Mouse (Mus musculus) intestine, postnatal 0 days (tissue): Measurements from ENCODE around the gene Olfr157. TPM values are rescaled to one million over a fixed set of nuclear protein-coding genes. Genes with fewer than 3 reads are reported as not detected.

Experiments used
- ATAC-seq: fragments of 200-750 bp; cut with Nextera tagmentation; 2 replicates; pipeline ENCODE4 v1.8.0; 2017; ENCODE audit warnings: mild to moderate bottlenecking, moderate TSS enrichment, moderate library complexity
- H3K27ac ChIP-seq: fragments of 300-500 bp; sonication (generic); 2 replicates; pipeline ENCODE4 v1.5.1; 2014; ENCODE audit warnings: mild to moderate bottlenecking, low read depth, low read length, moderate library complexity
- H3K27me3 ChIP-seq: fragments of 300-500 bp; sonication (generic); replicated peaks from 2 replicates; pipeline ENCODE4 v1.6.1; 2014; ENCODE audit warnings: low read length, mixed read lengths; ENCODE audit not compliant: control insufficient read depth, insufficient read depth
- H3K36me3 ChIP-seq: fragments of 300-500 bp; sonication (generic); 2 replicates; pipeline ENCODE4 v1.6.1; 2014; ENCODE audit warnings: mild to moderate bottlenecking, moderate library complexity; ENCODE audit not compliant: control insufficient read depth, insufficient read depth
- H3K4me1 ChIP-seq: fragments of 300-500 bp; sonication (generic); replicated peaks from 2 replicates; pipeline ENCODE4 v1.6.1; 2014; ENCODE audit warnings: antibody characterized with exemption, low read length, mixed read lengths; ENCODE audit not compliant: control insufficient read depth, insufficient read depth
- H3K4me2 ChIP-seq: fragments of 300-500 bp; sonication (generic); replicated peaks from 2 replicates; pipeline ENCODE4 v1.6.1; 2014; ENCODE audit warnings: low read depth, mild to moderate bottlenecking, moderate library complexity
- H3K4me3 ChIP-seq: fragments of 300-500 bp; sonication (generic); 2 replicates; pipeline ENCODE4 v1.5.1; 2014; ENCODE audit warnings: low read depth, low read length
- H3K9ac ChIP-seq: fragments of 300-500 bp; sonication (generic); 2 replicates; pipeline ENCODE4 v1.6.1; 2014; ENCODE audit warnings: mild to moderate bottlenecking, low read depth, low read length
- H3K9me3 ChIP-seq: fragments of 300-500 bp; sonication (generic); 2 replicates; pipeline ENCODE4 v1.6.1; 2016; ENCODE audit warnings: mixed run types; ENCODE audit not compliant: control insufficient read depth
- CTCF ChIP-seq: sonication (generic); IDR thresholded peaks from 2 replicates; pipeline ENCODE4 v1.5.1; 2016; ENCODE audit warnings: low read depth, mild to moderate bottlenecking, control low read depth, antibody characterized with exemption, moderate library complexity
- WGBS: fragments of 180-500 bp; shearing (Covaris S2); extraction: QIAGEN DNeasy Blood & Tissue Kit; methylation state at CpG from one replicate; pipeline ENCODE4 v1.1.7; 2014; 5-methylcytosine and 5-hydroxymethylcytosine counted together
- polyA plus RNA-seq: library from polyadenylated mRNA; unstranded; fragments of >200 nt; fragmentation: Nextera tagmentation; extraction: Ambion mirVana; gene quantifications from 2 replicates; pipeline ENCODE4 v1.2.1, GENCODE M21; 2015

Olfr157 gene
- polyA plus RNA-seq, 1 experiment from 2014 or later = not detected

DNA sequence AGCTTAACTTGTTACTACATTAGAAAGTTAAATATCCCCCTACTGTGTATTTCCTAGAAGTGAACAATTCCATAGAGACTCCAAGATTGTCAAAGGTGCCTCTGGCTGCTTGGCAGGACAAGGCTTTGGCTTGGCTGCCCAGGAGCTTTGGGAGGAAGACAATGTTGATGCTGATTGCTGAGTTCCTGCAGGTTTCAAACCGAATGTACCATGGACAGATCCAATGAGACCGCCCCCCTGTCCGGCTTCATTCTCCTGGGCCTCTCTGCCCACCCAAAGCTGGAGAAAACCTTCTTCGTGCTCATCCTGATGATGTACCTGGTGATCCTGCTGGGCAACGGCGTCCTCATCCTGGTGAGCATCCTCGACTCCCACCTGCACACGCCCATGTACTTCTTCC, 14.1 kb upstream of the Olfr157 start:
- no peaks in the 10 kb centered on the region for H3K27me3 ChIP-seq
- TF ChIP-seq CTCF = no peak
- no peak overlapping the region for H3K4me2 ChIP-seq
- 74% methylated on average over 8 of the region's 8 CpGs for WGBS
- H3K27ac ChIP-seq = no peak overlapping the region
- H3K4me1 ChIP-seq = no peaks in the 10 kb centered on the region
- no peak for ATAC-seq
- H3K36me3 ChIP-seq = no peaks in the 10 kb centered on the region
- H3K9ac ChIP-seq = no peak overlapping the region
- H3K4me3 ChIP-seq = no peak overlapping the region
- no peaks in the 10 kb centered on the region for H3K9me3 ChIP-seq

DNA sequence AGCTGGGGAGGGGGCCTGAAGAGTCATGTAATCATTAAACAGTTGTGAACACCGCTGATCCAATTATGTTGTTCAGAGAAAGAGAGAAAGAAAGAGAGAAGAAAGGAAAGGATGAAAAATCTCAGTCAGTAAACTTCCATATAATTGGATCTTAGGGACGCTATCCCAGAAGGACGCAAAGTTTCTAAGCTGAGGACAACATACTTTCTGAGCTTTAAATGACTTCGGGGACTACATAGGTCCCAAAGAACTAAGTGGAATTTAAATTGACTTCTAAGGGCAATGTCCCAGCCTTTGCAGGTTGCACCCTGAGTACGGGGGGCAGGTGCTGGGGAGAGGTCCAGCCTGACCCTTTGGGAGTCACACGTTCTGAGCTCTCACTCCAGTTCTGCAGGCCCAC, 11.3 kb upstream of the Olfr157 start, which contains the start of gene Olfr155:
Gene Olfr155 (plus strand): TSS at position 301 of the 400 bp plus-strand sequence.
- H3K4me2 ChIP-seq = no peak within 1 kb of the TSS
- no peaks in the 10 kb centered on the region for H3K27me3 ChIP-seq
- no peak within 1 kb of the TSS for H3K4me3 ChIP-seq
- ATAC-seq = no peak
- no peaks in the 10 kb centered on the region for H3K9me3 ChIP-seq
- no peaks in the 10 kb centered on the region for H3K4me1 ChIP-seq
- no peaks in the 10 kb centered on the region for H3K36me3 ChIP-seq
- no peak within 1 kb of the TSS for H3K9ac ChIP-seq
- H3K27ac ChIP-seq = no peak within 1 kb of the TSS
- whole genome bisulfite sequencing = 86% methylated on average over 6 of the region's 6 CpGs
- no peak for TF ChIP-seq CTCF

DNA sequence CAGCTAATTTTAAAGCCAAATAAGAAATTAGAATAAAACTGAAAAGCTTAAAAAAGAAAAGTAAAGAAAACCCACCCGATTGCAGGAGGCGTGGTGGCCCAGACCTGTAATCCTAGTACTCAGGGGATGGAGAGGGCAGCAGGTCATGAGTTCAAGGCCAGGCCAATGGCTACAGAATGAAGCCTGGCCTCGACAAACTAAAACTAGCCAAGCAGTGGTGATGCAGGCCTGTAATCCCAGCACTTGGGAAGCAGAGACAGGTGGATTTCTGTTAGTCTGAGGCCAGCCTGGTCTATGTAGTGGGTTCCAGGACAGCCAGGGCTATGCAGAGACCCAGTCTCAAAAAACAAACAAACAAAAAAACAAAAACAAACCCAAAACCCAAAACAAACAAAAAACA, 1.7 kb downstream of the Olfr157 start:
- Histone ChIP-seq H3K27me3 (no peaks in the 10 kb centered on the region), H3K27ac (no peak overlapping the region), H3K4me2 (no peak overlapping the region), H3K9me3 (no peaks in the 10 kb centered on the region), H3K4me1 (no peaks in the 10 kb centered on the region), H3K36me3 (no peaks in the 10 kb centered on the region), H3K9ac (no peak overlapping the region), H3K4me3 (no peak overlapping the region)
- 61% methylated on average over 3 of the region's 3 CpGs for WGBS
- no peak for ATAC-seq
- no peak for TF ChIP-seq CTCF

- no peak for ATAC-seq
- Histone ChIP-seq H3K27me3 (no peaks in the 10 kb centered on the region), H3K4me3 (no peak overlapping the region), H3K9ac (no peak overlapping the region), H3K9me3 (no peaks in the 10 kb centered on the region), H3K4me2 (no peak overlapping the region), H3K36me3 (no peaks in the 10 kb centered on the region), H3K27ac (no peak overlapping the region), H3K4me1 (no peaks in the 10 kb centered on the region)
- no peak for TF ChIP-seq CTCF
- WGBS = 58% methylated on average over 4 of the region's 4 CpGs
These were observed 5.3 kb downstream of the Olfr157 start for GRCm38 (mm10) chr4:43834749-43835148.

- Histone ChIP-seq H3K4me2 (no peak overlapping the region), H3K9ac (no peak overlapping the region), H3K4me1 (no peaks in the 10 kb centered on the region), H3K27ac (no peak overlapping the region), H3K36me3 (no peaks in the 10 kb centered on the region), H3K27me3 (no peaks in the 10 kb centered on the region), H3K4me3 (no peak overlapping the region), H3K9me3 (no peaks in the 10 kb centered on the region)
- no peak for TF ChIP-seq CTCF
- WGBS = 73% methylated on average over 5 of the region's 5 CpGs
- ATAC-seq = no peak
These were observed 6.2 kb downstream of the Olfr157 start for GRCm38 (mm10) chr4:43833752-43834151.

DNA sequence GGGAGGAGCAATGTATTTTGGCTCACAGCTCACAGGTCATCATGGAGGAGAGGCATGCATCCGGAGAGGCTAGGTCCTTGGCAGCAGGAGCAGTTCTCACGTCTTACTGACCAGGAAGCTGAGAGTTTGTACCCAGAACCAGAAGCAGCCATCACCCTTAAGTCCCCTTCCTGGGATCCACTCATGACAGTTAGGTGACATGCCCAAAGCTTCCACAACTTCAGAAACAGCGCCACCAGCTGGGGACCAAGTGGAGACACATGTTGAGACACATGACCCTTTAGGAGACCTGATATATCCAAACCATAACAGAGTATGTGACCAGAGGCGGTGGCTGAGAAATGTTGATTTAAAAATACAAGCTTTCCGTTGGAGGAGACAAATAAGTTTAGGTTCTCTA, 8.0 kb downstream of the Olfr157 start:
- Histone ChIP-seq H3K27ac (no peak overlapping the region), H3K36me3 (no peaks in the 10 kb centered on the region), H3K9ac (no peak overlapping the region), H3K4me1 (no peaks in the 10 kb centered on the region), H3K4me3 (no peak overlapping the region), H3K9me3 (no peaks in the 10 kb centered on the region), H3K4me2 (no peak overlapping the region), H3K27me3 (no peaks in the 10 kb centered on the region)
- WGBS = 67% methylated on average over 5 of the region's 5 CpGs
- TF ChIP-seq CTCF = peak; percentile 35; the same call in 1 of the 2 replicates
- no peak for ATAC-seq

GRCm38 (mm10) chr4:43828806-43829205, 11.2 kb downstream of the Olfr157 start:
- Histone ChIP-seq H3K27me3 (no peaks in the 10 kb centered on the region), H3K9ac (no peak overlapping the region), H3K27ac (no peak overlapping the region), H3K4me1 (no peaks in the 10 kb centered on the region), H3K4me2 (no peak overlapping the region), H3K4me3 (no peak overlapping the region), H3K36me3 (no peaks in the 10 kb centered on the region), H3K9me3 (no peaks in the 10 kb centered on the region)
- WGBS = 93% methylated on average over 4 of the region's 4 CpGs
- no peak for ATAC-seq
- TF ChIP-seq CTCF = no peak
